Mouse (Mus musculus): ENCODE measurements around the gene Sel1l3. TPM values are rescaled to one million over a fixed set of nuclear protein-coding genes. Genes with fewer than 3 reads are reported as not detected.

The Sel1l3 gene
- polyA plus RNA-seq, 1 experiment from 2014 or later, result 2.7 TPM

GRCm38 (mm10) chr5:53148160-53148923 lies 65.4 kb downstream of the Sel1l3 start:
- WGBS, result 45% methylated on average over 8 of the region's 8 CpGs
- Histone ChIP-seq H3K27me3 (ENCODE audit: control insufficient read depth, insufficient read depth, low read length) (no peaks in the 10 kb centered on the region), H3K36me3 (ENCODE audit: control insufficient read depth, insufficient read depth, low read length) (no peaks in the 10 kb centered on the region), H3K4me1 (replicated peaks; ENCODE audit: control insufficient read depth, insufficient read depth, low read length) (no peaks in the 10 kb centered on the region), H3K9me3 (ENCODE audit: control insufficient read depth, low read length) (no peaks in the 10 kb centered on the region), H3K4me2 (replicated peaks; ENCODE audit: low read depth, low read length) (no peak overlapping the region), H3K4me3 (ENCODE audit: low read depth, low read length) (no peak overlapping the region), H3K9ac (ENCODE audit: low read depth, low read length) (no peak overlapping the region), H3K27ac (ENCODE audit: low read depth, low read length) (no peak overlapping the region)
- no peak for DNase-seq (ENCODE audit: low spot score)
- ATAC-seq (ENCODE audit: low FRiP score), result no peak

- ATAC-seq (ENCODE audit: low FRiP score) (no peak), DNase-seq (ENCODE audit: low spot score) (no peak)
- Histone ChIP-seq H3K36me3 (ENCODE audit: control insufficient read depth, insufficient read depth, low read length) (no peaks in the 10 kb centered on the region), H3K4me2 (replicated peaks; ENCODE audit: low read depth, low read length) (no peak overlapping the region), H3K4me1 (replicated peaks; ENCODE audit: control insufficient read depth, insufficient read depth, low read length) (no peaks in the 10 kb centered on the region), H3K27ac (ENCODE audit: low read depth, low read length) (no peak overlapping the region), H3K4me3 (ENCODE audit: low read depth, low read length) (no peak overlapping the region), H3K9ac (ENCODE audit: low read depth, low read length) (no peak overlapping the region), H3K27me3 (ENCODE audit: control insufficient read depth, insufficient read depth, low read length) (no peaks in the 10 kb centered on the region), H3K9me3 (ENCODE audit: control insufficient read depth, low read length) (no peaks in the 10 kb centered on the region)
- 81% methylated on average over 4 of the region's 4 CpGs for WGBS
Observed at GRCm38 (mm10) chr5:53147418-53147817, 66.3 kb downstream of the Sel1l3 start.

- H3K27me3 ChIP-seq (ENCODE audit: control insufficient read depth, insufficient read depth, low read length), result no peaks in the 10 kb centered on the region
- no peaks in the 10 kb centered on the region for H3K9me3 ChIP-seq (ENCODE audit: control insufficient read depth, low read length)
- no peak overlapping the region for H3K27ac ChIP-seq (ENCODE audit: low read depth, low read length)
- no peak overlapping the region for H3K4me2 ChIP-seq (replicated peaks; ENCODE audit: low read depth, low read length)
- H3K4me3 ChIP-seq (ENCODE audit: low read depth, low read length), result no peak overlapping the region
- no peaks in the 10 kb centered on the region for H3K4me1 ChIP-seq (replicated peaks; ENCODE audit: control insufficient read depth, insufficient read depth, low read length)
- DNase-seq (ENCODE audit: low spot score), result no peak
- no peak overlapping the region for H3K9ac ChIP-seq (ENCODE audit: low read depth, low read length)
- H3K36me3 ChIP-seq (ENCODE audit: control insufficient read depth, insufficient read depth, low read length), result no peaks in the 10 kb centered on the region
- WGBS, result 79% methylated on average over 4 of the region's 4 CpGs
- no peak for ATAC-seq (ENCODE audit: low FRiP score)
Observed at GRCm38 (mm10) chr5:53146684-53147061, 67.1 kb downstream of the Sel1l3 start.

- Histone ChIP-seq H3K4me3 (ENCODE audit: low read depth, low read length) (no peak overlapping the region), H3K9ac (ENCODE audit: low read depth, low read length) (no peak overlapping the region), H3K4me2 (replicated peaks; ENCODE audit: low read depth, low read length) (no peak overlapping the region), H3K27me3 (ENCODE audit: control insufficient read depth, insufficient read depth, low read length) (no peaks in the 10 kb centered on the region), H3K4me1 (replicated peaks; ENCODE audit: control insufficient read depth, insufficient read depth, low read length) (no peaks in the 10 kb centered on the region), H3K27ac (ENCODE audit: low read depth, low read length) (no peak overlapping the region), H3K9me3 (ENCODE audit: control insufficient read depth, low read length) (no peaks in the 10 kb centered on the region), H3K36me3 (ENCODE audit: control insufficient read depth, insufficient read depth, low read length) (no peaks in the 10 kb centered on the region)
- 55% methylated on average over 10 of the region's 10 CpGs for WGBS
- peak; percentile 30 for DNase-seq (ENCODE audit: low spot score)
- peak; percentile 55; the same call in 1 of the 2 replicates for ATAC-seq (ENCODE audit: low FRiP score)
Observed at GRCm38 (mm10) chr5:53146049-53146683, 67.6 kb downstream of the Sel1l3 start.

- DNase-seq (ENCODE audit: low spot score), result no peak
- 87% methylated on average over 5 of the region's 5 CpGs for whole genome bisulfite sequencing
- no peaks in the 10 kb centered on the region for H3K27me3 ChIP-seq (ENCODE audit: control insufficient read depth, insufficient read depth, low read length)
- H3K9ac ChIP-seq (ENCODE audit: low read depth, low read length), result no peak overlapping the region
- H3K9me3 ChIP-seq (ENCODE audit: control insufficient read depth, low read length), result no peaks in the 10 kb centered on the region
- no peak overlapping the region for H3K27ac ChIP-seq (ENCODE audit: low read depth, low read length)
- no peaks in the 10 kb centered on the region for H3K36me3 ChIP-seq (ENCODE audit: control insufficient read depth, insufficient read depth, low read length)
- ATAC-seq (ENCODE audit: low FRiP score), result no peak
- peaks cover 3% of the 10 kb centered on the region; the same call in 1 of the 2 replicates for H3K4me1 ChIP-seq (replicated peaks; ENCODE audit: control insufficient read depth, insufficient read depth, low read length)
- H3K4me2 ChIP-seq (replicated peaks; ENCODE audit: low read depth, low read length), result no peak overlapping the region
- no peak overlapping the region for H3K4me3 ChIP-seq (ENCODE audit: low read depth, low read length)
Observed at GRCm38 (mm10) chr5:53142587-53142986, 71.1 kb downstream of the Sel1l3 start.

GRCm38 (mm10) chr5:53140158-53140927 lies 73.4 kb downstream of the Sel1l3 start:
- H3K4me1 ChIP-seq (replicated peaks; ENCODE audit: control insufficient read depth, insufficient read depth, low read length), result peaks cover 3% of the 10 kb centered on the region; the same call in 1 of the 2 replicates

GRCm38 (mm10) chr5:53139566-53139965 lies 74.2 kb downstream of the Sel1l3 start:
- H3K4me2 ChIP-seq (replicated peaks; ENCODE audit: low read depth, low read length), result no peak overlapping the region
- H3K27ac ChIP-seq (ENCODE audit: low read depth, low read length), result no peak overlapping the region

More at GRCm38 (mm10) chr5:53140158-53140927, 73.4 kb downstream of the Sel1l3 start:
- ATAC-seq (ENCODE audit: low FRiP score), result no peak
- no peak overlapping the region for H3K4me3 ChIP-seq (ENCODE audit: low read depth, low read length)
- whole genome bisulfite sequencing, result 96% methylated on average over 8 of the region's 8 CpGs
- no peak overlapping the region for H3K9ac ChIP-seq (ENCODE audit: low read depth, low read length)
- H3K4me2 ChIP-seq (replicated peaks; ENCODE audit: low read depth, low read length), result no peak overlapping the region
- no peaks in the 10 kb centered on the region for H3K27me3 ChIP-seq (ENCODE audit: control insufficient read depth, insufficient read depth, low read length)
- no peak overlapping the region for H3K27ac ChIP-seq (ENCODE audit: low read depth, low read length)
- H3K36me3 ChIP-seq (ENCODE audit: control insufficient read depth, insufficient read depth, low read length), result no peaks in the 10 kb centered on the region
- no peak for DNase-seq (ENCODE audit: low spot score)
- no peaks in the 10 kb centered on the region for H3K9me3 ChIP-seq (ENCODE audit: control insufficient read depth, low read length)

GRCm38 (mm10) chr5:53139140-53139539 lies 74.6 kb downstream of the Sel1l3 start:
- Histone ChIP-seq H3K9ac (ENCODE audit: low read depth, low read length) (no peak overlapping the region), H3K4me2 (replicated peaks; ENCODE audit: low read depth, low read length) (no peak overlapping the region), H3K27ac (ENCODE audit: low read depth, low read length) (no peak overlapping the region), H3K4me1 (replicated peaks; ENCODE audit: control insufficient read depth, insufficient read depth, low read length) (peaks cover 3% of the 10 kb centered on the region; the same call in 1 of the 2 replicates), H3K36me3 (ENCODE audit: control insufficient read depth, insufficient read depth, low read length) (no peaks in the 10 kb centered on the region), H3K4me3 (ENCODE audit: low read depth, low read length) (no peak overlapping the region), H3K27me3 (ENCODE audit: control insufficient read depth, insufficient read depth, low read length) (no peaks in the 10 kb centered on the region), H3K9me3 (ENCODE audit: control insufficient read depth, low read length) (no peaks in the 10 kb centered on the region)
- ATAC-seq (ENCODE audit: low FRiP score) (no peak), DNase-seq (ENCODE audit: low spot score) (no peak)
- WGBS, result 29% methylated on average over 4 of the region's 4 CpGs

More at GRCm38 (mm10) chr5:53139566-53139965, 74.2 kb downstream of the Sel1l3 start:
- Histone ChIP-seq H3K27me3 (ENCODE audit: control insufficient read depth, insufficient read depth, low read length) (no peaks in the 10 kb centered on the region), H3K9ac (ENCODE audit: low read depth, low read length) (no peak overlapping the region), H3K9me3 (ENCODE audit: control insufficient read depth, low read length) (no peaks in the 10 kb centered on the region), H3K36me3 (ENCODE audit: control insufficient read depth, insufficient read depth, low read length) (no peaks in the 10 kb centered on the region), H3K4me1 (replicated peaks; ENCODE audit: control insufficient read depth, insufficient read depth, low read length) (peaks cover 3% of the 10 kb centered on the region; the same call in 1 of the 2 replicates), H3K4me3 (ENCODE audit: low read depth, low read length) (no peak overlapping the region)
- 44% methylated on average over 11 of the region's 11 CpGs for WGBS
- ATAC-seq (ENCODE audit: low FRiP score) (no peak), DNase-seq (ENCODE audit: low spot score) (no peak)
